Mouse (Mus musculus) stomach, postnatal 0 days (tissue): Measurements from ENCODE around the gene Ifnlr1. TPM values are rescaled to one million over a fixed set of nuclear protein-coding genes. Genes with fewer than 3 reads are reported as not detected.
"Not testable (repeated sequence)": the region's sequence is repeated elsewhere in the genome, so short reads cannot be mapped to it uniquely, and the experiment has no call there.

Experiments used
- ATAC-seq: fragments of 200-750 bp; cut with Nextera tagmentation; 2 replicates; pipeline ENCODE4 v1.8.0; 2017; ENCODE audit not compliant: low FRiP score, low TSS enrichment
- DNase-seq: peaks from one replicate; pipeline ENCODE4 v3.0.0-alpha.2; 2016; ENCODE audit warnings: low spot score
- H3K27ac ChIP-seq: fragments of 300-500 bp; sonication (generic); replicated peaks from 2 replicates; pipeline ENCODE4 v1.5.1; 2014; ENCODE audit warnings: mild to moderate bottlenecking, control low read depth
- H3K27me3 ChIP-seq: fragments of 300-500 bp; sonication (generic); 2 replicates; pipeline ENCODE4 v1.6.1; 2014; ENCODE audit warnings: low read length; ENCODE audit not compliant: control insufficient read depth, insufficient read depth
- H3K36me3 ChIP-seq: fragments of 300-500 bp; sonication (generic); 2 replicates; pipeline ENCODE4 v1.6.1; 2014; ENCODE audit warnings: low read length, mixed read lengths; ENCODE audit not compliant: control insufficient read depth, insufficient read depth
- H3K4me1 ChIP-seq: fragments of 300-500 bp; sonication (generic); replicated peaks from 2 replicates; pipeline ENCODE4 v1.6.1; 2014; ENCODE audit warnings: antibody characterized with exemption; ENCODE audit not compliant: control insufficient read depth, insufficient read depth
- H3K4me2 ChIP-seq: fragments of 300-500 bp; sonication (generic); replicated peaks from 2 replicates; pipeline ENCODE4 v1.6.1; 2014; ENCODE audit warnings: low read depth, mild to moderate bottlenecking, control low read depth, moderate library complexity
- H3K4me3 ChIP-seq: fragments of 300-500 bp; sonication (generic); 2 replicates; pipeline ENCODE4 v1.5.1; 2014; ENCODE audit warnings: low read depth, low read length, control low read depth
- H3K9ac ChIP-seq: fragments of 300-500 bp; sonication (generic); 2 replicates; pipeline ENCODE4 v1.6.1; 2014; ENCODE audit warnings: mild to moderate bottlenecking, low read length, control low read depth, mixed read lengths
- H3K9me3 ChIP-seq: fragments of 300-500 bp; sonication (generic); 2 replicates; pipeline ENCODE4 v1.6.1; 2016; ENCODE audit warnings: low read length; ENCODE audit not compliant: control insufficient read depth
- CTCF ChIP-seq: IDR thresholded peaks from 2 replicates; pipeline ENCODE4 v1.5.1; 2016; ENCODE audit warnings: antibody characterized with exemption, low read depth, mild to moderate bottlenecking, moderate library complexity
- EP300 ChIP-seq: optimal IDR thresholded peaks from 2 replicates; pipeline ENCODE3; 2016; ENCODE audit warnings: antibody characterized with exemption
- WGBS: fragments of 180-500 bp; shearing (Covaris S2); extraction: QIAGEN DNeasy Blood & Tissue Kit; methylation state at CpG from one replicate; pipeline ENCODE4 v1.1.7; 2014; 5-methylcytosine and 5-hydroxymethylcytosine counted together
- polyA plus RNA-seq: library from polyadenylated mRNA; unstranded; fragments of >200 nt; fragmentation: Nextera tagmentation; extraction: Ambion mirVana; gene quantifications from 2 replicates; pipeline ENCODE4 v1.2.1, GENCODE M21; 2015

Ifnlr1 gene
- 1.9 and 2.1 TPM in 2 replicates for polyA plus RNA-seq

DNA sequence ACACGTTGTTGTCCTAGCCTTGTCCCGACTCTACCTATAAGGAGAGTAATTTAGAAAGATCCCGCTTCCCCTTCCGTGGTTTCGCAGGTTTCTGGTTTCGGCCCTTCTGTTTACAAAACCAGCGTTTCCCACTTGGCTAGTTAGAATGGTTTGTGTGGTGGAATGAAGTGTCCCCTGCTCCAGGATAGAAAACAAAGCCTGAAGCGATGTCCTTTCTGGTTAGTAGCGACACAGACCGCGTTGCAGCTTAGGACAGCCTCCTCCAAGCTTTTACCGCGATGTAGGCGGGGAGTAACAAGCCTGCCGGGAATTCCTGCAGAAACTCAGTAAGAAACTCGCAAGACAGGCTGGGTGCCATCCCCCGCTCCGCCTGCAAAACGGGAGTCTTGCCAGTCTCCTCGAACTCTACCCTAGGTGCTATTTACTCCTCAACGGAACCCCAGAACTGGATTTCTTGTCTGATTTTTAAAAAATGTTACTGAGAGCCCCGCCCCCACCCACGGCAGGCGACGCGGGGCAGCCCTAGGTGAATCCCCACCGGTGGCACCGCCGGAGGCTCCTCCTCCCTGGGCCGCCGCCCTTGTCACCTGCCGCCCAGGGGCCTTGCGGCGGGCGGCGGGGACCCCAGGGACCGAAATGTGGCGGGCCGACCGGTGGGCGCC, at the start of gene Ifnlr1:
Ifnlr1 (plus strand) TSS at position 382 of the 662 bp plus-strand sequence.
- Histone ChIP-seq H3K9me3 (no peaks in the 10 kb centered on the region), H3K27me3 (no peaks in the 10 kb centered on the region), H3K36me3 (no peaks in the 10 kb centered on the region), H3K4me1 (no peaks in the 10 kb centered on the region; the same call in 1 of the 2 replicates), H3K4me3 (peak within 1 kb of the TSS; percentile 62), H3K27ac (peak within 1 kb of the TSS; percentile 69), H3K9ac (peak within 1 kb of the TSS; percentile 76), H3K4me2 (peak within 1 kb of the TSS; percentile 98)
- no peak for TF ChIP-seq EP300
- TF ChIP-seq CTCF: no peak
- ATAC-seq (peak; percentile 78), DNase-seq (peak; percentile 81)
- WGBS: 1% methylated on average over 41 of the region's 41 CpGs

DNA sequence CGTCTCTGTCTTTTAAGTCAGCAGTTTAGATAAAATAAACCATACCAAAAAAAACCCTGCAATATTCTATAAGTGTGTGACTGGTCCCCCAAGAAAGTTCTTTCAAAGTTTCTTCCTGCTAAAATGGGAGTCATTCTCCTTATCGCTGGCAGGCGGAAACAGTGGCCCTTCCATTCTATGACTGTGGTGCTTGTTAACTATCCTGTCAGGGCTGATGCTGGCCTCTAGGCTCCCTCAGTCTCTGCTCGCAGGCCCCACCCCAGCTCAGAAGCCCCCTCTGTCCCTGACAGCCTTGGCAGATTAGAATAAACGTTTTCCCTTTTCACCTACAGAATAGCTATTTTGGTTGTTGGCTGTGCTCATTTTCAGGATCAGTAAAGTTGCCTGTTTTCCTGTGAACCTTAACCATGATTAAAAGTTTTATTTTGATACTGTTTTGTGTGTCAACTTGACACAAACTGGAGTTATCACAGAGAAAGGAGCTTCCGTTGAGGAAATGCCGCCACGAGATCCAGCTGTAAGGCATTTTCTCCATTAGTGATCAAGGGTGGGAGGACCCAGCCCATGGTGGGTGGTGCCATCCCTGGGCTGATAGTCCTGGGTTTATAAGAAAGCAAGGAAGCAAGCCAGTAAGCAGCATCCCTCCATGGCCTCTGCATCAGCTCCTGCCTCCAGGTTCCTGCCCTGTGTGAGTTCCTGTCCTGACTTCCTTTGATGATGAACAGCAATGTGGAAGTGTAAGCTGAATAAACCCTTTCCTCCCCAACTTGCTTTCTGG, 44.6 kb upstream of the Ifnlr1 start:
- not testable (repeated sequence) for H3K27ac ChIP-seq, H3K4me3 ChIP-seq, H3K9ac ChIP-seq, H3K4me1 ChIP-seq, H3K36me3 ChIP-seq, H3K9me3 ChIP-seq, ATAC-seq, H3K27me3 ChIP-seq, H3K4me2 ChIP-seq, DNase-seq
- WGBS: 75% methylated on average over 8 of the region's 8 CpGs

DNA sequence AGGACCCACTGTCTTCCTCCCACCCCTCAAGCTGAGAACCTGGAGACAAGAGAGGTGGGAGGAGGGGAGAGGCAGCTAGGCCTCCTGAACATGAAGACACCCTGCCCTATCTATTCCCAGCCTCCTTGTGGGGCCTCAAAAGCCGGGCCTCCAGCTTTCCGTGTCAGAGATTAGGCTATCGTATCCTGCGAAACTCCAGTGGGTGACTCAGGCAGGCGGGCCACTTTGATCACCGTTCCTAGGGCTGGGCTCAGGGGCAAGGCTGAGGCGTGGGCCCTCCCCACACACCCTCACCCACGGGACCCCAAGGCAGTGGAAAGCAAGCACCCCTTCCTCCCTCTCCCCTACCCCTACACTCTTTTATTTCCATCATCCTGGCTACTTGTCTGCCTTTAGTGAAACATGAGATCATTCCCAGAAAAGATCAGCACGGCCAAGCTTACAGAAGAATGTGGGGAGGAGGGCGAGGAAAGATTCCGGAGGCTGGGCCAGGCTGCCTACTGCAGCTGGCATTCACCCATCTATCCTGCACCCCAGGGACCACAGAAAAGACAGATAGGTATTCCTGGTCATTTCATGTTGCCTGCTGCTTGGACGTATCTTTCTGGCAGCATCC, 41.0 kb upstream of the Ifnlr1 start:
- Histone ChIP-seq H3K27me3 (no peaks in the 10 kb centered on the region), H3K9me3 (no peaks in the 10 kb centered on the region), H3K36me3 (no peaks in the 10 kb centered on the region), H3K4me1 (no peaks in the 10 kb centered on the region), H3K9ac (peak overlapping the region; percentile 2; the same call in 1 of the 2 replicates), H3K4me2 (0 out of 2 replicates have a peak overlapping the region, but pooled peaks have one; percentile 2), H3K27ac (peak overlapping the region; percentile 78), H3K4me3 (no peak overlapping the region)
- ATAC-seq: peak; percentile 81
- 27% methylated on average over 12 of the region's 12 CpGs for WGBS
- TF ChIP-seq CTCF (no peak), EP300 (no peak)
- peak; percentile 81 for DNase-seq

DNA sequence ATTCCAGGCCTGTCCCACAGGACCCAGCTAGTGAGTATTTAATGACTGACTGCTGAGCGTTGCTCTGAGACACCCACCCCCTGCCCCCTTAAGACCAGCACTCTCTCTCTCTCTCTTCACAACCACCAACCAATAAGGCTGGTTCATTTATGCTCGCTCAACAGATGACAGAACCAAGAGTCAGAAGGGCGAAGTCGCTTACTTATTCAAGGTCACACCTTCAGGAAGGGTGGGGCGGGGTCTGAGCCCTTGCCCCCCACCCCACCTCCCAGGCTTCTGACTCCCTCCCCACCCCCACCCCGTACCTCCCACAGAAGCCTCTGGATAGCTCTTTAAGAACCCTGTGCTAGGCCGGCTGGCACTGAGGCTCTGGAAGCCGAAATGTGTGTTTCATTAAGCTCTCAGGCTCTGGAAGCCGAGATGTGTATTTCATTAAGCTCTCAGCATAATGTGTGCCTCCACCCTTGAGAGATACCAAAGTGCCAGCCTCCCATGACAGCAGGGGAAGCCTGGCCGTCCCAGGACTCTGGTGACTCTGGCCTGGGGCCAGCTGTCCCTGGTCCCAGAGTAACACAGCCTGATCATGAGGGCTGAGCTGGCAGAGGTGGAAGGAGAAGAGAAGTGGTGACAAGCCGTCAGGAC, 33.0 kb upstream of the Ifnlr1 start:
- Histone ChIP-seq H3K4me1 (peaks cover 6% of the 10 kb centered on the region), H3K27me3 (no peaks in the 10 kb centered on the region), H3K9me3 (no peaks in the 10 kb centered on the region), H3K9ac (no peak overlapping the region), H3K27ac (no peak overlapping the region), H3K36me3 (no peaks in the 10 kb centered on the region), H3K4me2 (no peak overlapping the region), H3K4me3 (no peak overlapping the region)
- no peak for TF ChIP-seq EP300
- TF ChIP-seq CTCF: no peak
- no peak for DNase-seq
- ATAC-seq: no peak
- WGBS: 40% methylated on average over 11 of the region's 11 CpGs

DNA sequence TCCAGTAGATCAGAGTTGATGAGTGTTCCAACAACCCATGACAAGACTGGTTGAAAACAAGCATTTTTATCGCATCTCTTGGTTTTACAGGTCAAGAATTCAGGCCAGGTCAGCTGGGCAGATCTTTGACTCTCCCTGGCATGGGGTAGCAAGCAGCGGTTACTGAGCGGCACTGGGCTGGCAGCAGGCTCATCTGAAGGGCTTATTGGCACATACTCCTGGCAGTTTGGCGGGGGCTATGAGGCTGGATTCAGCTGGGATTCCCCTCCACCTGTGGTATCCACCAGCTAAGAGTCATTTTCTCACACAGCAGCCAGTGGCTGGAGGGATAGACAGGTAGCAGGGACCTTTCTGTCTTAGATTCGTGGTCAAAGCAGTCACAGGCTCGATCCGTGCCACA, 32.1 kb upstream of the Ifnlr1 start:
- ATAC-seq (no peak), DNase-seq (no peak)
- Histone ChIP-seq H3K4me1 (peaks cover 6% of the 10 kb centered on the region), H3K27me3 (no peaks in the 10 kb centered on the region), H3K9me3 (no peaks in the 10 kb centered on the region), H3K36me3 (no peaks in the 10 kb centered on the region), H3K4me3 (no peak overlapping the region), H3K27ac (no peak overlapping the region), H3K4me2 (no peak overlapping the region), H3K9ac (no peak overlapping the region)
- WGBS: 91% methylated on average over 7 of the region's 7 CpGs
- TF ChIP-seq CTCF (no peak), EP300 (no peak)
